Mouse (Mus musculus) MEL (cell line): ENCODE results near the gene Tnni1. TPM values are rescaled to one million over a fixed set of nuclear protein-coding genes. Genes with fewer than 3 reads are reported as not detected.

ENCODE experiments used
- DNase-seq: peaks from one replicate; pipeline ENCODE4 v3.0.0; 2011; ENCODE audit warnings: low read depth, low spot score
- H3K27ac ChIP-seq: 2 replicates; pipeline ENCODE4 v1.5.1; 2012; ENCODE audit warnings: low read depth, mild to moderate bottlenecking, control low read depth, low read length, moderate library complexity; ENCODE audit not compliant: control insufficient read depth
- H3K27me3 ChIP-seq, 2 experiments: fragments of 150-350 bp in 1 of 2; sonication (generic) in 1 of 2; 2 replicates each; pipeline ENCODE4 v1.6.1; 2012; ENCODE audit warnings: low read length in 2 of 2, mild to moderate bottlenecking in 2 of 2, improper control_type of control experiment in 1 of 2, moderate library complexity in 1 of 2; ENCODE audit not compliant: insufficient read depth in 2 of 2, control insufficient read depth in 1 of 2
- H3K36me3 ChIP-seq, 2 experiments: 2 replicates each; pipeline ENCODE4 v1.6.1; 2012 to 2014; ENCODE audit warnings: low read length in 2 of 2, improper control_type of control experiment in 1 of 2, inconsistent platforms in 1 of 2, mild to moderate bottlenecking in 1 of 2; ENCODE audit not compliant: insufficient read depth in 2 of 2, control insufficient read depth in 1 of 2
- H3K4me1 ChIP-seq, 2 experiments: fragments of 150-350 bp in 1 of 2; sonication (generic) in 1 of 2; 2 replicates each; pipeline ENCODE4 v1.6.1; 2012; ENCODE audit warnings: low read length in 2 of 2, improper control_type of control experiment in 1 of 2, mild to moderate bottlenecking in 1 of 2; ENCODE audit not compliant: insufficient read depth in 2 of 2, control insufficient read depth in 1 of 2
- H3K4me3 ChIP-seq, 2 experiments: fragments of 150-350 bp in 1 of 2; sonication (generic) in 1 of 2; 2 replicates each; pipeline ENCODE4 v1.5.1; 2012; ENCODE audit warnings: low read depth in 2 of 2, low read length in 2 of 2, mild to moderate bottlenecking in 2 of 2, moderate library complexity in 2 of 2, control low read depth in 1 of 2, improper control_type of control experiment in 1 of 2; ENCODE audit not compliant: control insufficient read depth in 1 of 2, insufficient read depth in 1 of 2
- H3K79me2 ChIP-seq: 2 replicates; pipeline ENCODE4 v1.6.1; 2012; ENCODE audit warnings: mild to moderate bottlenecking, low read length, moderate library complexity; ENCODE audit not compliant: control insufficient read depth, poor library complexity, insufficient read depth
- H3K9ac ChIP-seq: 2 replicates; pipeline ENCODE4 v1.6.1; 2012; ENCODE audit warnings: low read depth, mild to moderate bottlenecking, control low read depth, low read length, moderate library complexity; ENCODE audit not compliant: control insufficient read depth, poor library complexity, severe bottlenecking
- H3K9me3 ChIP-seq: fragments of 150-350 bp; sonication (generic); replicated peaks from 2 replicates; pipeline ENCODE4 v1.6.1; 2012; ENCODE audit warnings: mild to moderate bottlenecking, low read length, improper control_type of control experiment, moderate library complexity; ENCODE audit not compliant: insufficient read depth
- BHLHE40 ChIP-seq: IDR thresholded peaks from 2 replicates; pipeline ENCODE4 v1.6.1; 2012; ENCODE audit warnings: low read depth, mild to moderate bottlenecking, inconsistent platforms, low read length, improper control_type of control experiment, borderline replicate concordance
- CHD2 ChIP-seq: IDR thresholded peaks from 2 replicates; pipeline ENCODE4 v1.6.1; 2011; ENCODE audit warnings: low read length, improper control_type of control experiment
- CTCF ChIP-seq, 3 experiments: IDR thresholded peaks in 2 of 3; conservative IDR thresholded peaks in 1 of 3; 2 replicates each; pipeline ENCODE4 v1.5.1; 2011 to 2012; ENCODE audit warnings: low read length in 3 of 3, low read depth in 2 of 3, mild to moderate bottlenecking in 2 of 3, improper control_type of control experiment in 1 of 3, inconsistent platforms in 1 of 3, mixed read lengths in 1 of 3, moderate library complexity in 1 of 3; ENCODE audit not compliant: control insufficient read depth in 1 of 3, insufficient read depth in 1 of 3, poor library complexity in 1 of 3, severe bottlenecking in 1 of 3
- ELF1 ChIP-seq: IDR thresholded peaks from 2 replicates; pipeline ENCODE4 v1.6.1; 2014; ENCODE audit warnings: low read depth, mild to moderate bottlenecking, inconsistent platforms, low read length, improper control_type of control experiment, moderate library complexity
- EP300 ChIP-seq, 2 experiments: IDR thresholded peaks; 2 replicates each; pipeline ENCODE4 v1.6.1; 2011; ENCODE audit warnings: improper control_type of control experiment in 2 of 2, low read length in 2 of 2, low read depth in 1 of 2, mild to moderate bottlenecking in 1 of 2
- HCFC1 ChIP-seq: IDR thresholded peaks from 2 replicates; pipeline ENCODE4 v1.6.1; 2012; ENCODE audit warnings: low read depth, mild to moderate bottlenecking, inconsistent platforms, low read length, improper control_type of control experiment, moderate library complexity
- JUND ChIP-seq: IDR thresholded peaks from 2 replicates; pipeline ENCODE4 v1.6.1; 2011; ENCODE audit warnings: low read depth, mild to moderate bottlenecking, improper control_type of control experiment, low read length
- KAT2A ChIP-seq: conservative IDR thresholded peaks from 2 replicates; pipeline ENCODE4 v1.6.1; 2012; ENCODE audit warnings: low read depth, low read length, improper control_type of control experiment, inconsistent platforms
- MAX ChIP-seq: IDR thresholded peaks from 2 replicates; pipeline ENCODE4 v1.6.1; 2011; ENCODE audit warnings: low read length, improper control_type of control experiment
- MAZ ChIP-seq: IDR thresholded peaks from 2 replicates; pipeline ENCODE4 v1.6.1; 2012; ENCODE audit warnings: low read depth, mild to moderate bottlenecking, inconsistent platforms, low read length, improper control_type of control experiment
- MEF2A ChIP-seq: IDR thresholded peaks from 2 replicates; pipeline ENCODE4 v1.6.1; 2014; ENCODE audit warnings: low read depth, mild to moderate bottlenecking, inconsistent platforms, low read length, improper control_type of control experiment; ENCODE audit not compliant: poor library complexity, insufficient replicate concordance, severe bottlenecking; ENCODE audit errors: extremely low read depth
- MXI1 ChIP-seq: IDR thresholded peaks from 2 replicates; pipeline ENCODE4 v1.6.1; 2011; ENCODE audit warnings: mild to moderate bottlenecking, low read depth, low read length, improper control_type of control experiment
- NELFE ChIP-seq: IDR thresholded peaks from 2 replicates; pipeline ENCODE4 v1.6.1; 2011; ENCODE audit warnings: low read depth, low read length, improper control_type of control experiment
- NRF1 ChIP-seq: IDR thresholded peaks from 2 replicates; pipeline ENCODE4 v1.6.1; 2014; ENCODE audit warnings: low read depth, mild to moderate bottlenecking, inconsistent platforms, low read length, improper control_type of control experiment, moderate library complexity; ENCODE audit not compliant: poor library complexity, insufficient read depth, severe bottlenecking
- POLR2AphosphoS2 ChIP-seq: IDR thresholded peaks from 2 replicates; pipeline ENCODE4 v1.6.1; 2011; ENCODE audit warnings: low read length, improper control_type of control experiment
- POLR2AphosphoS5 ChIP-seq: IDR thresholded peaks from 2 replicates; pipeline ENCODE4 v1.6.1; 2012; ENCODE audit warnings: low read depth, borderline replicate concordance, mild to moderate bottlenecking, inconsistent platforms, low read length, moderate library complexity, mixed read lengths
- RAD21 ChIP-seq: IDR thresholded peaks from 2 replicates; pipeline ENCODE4 v1.6.1; 2011; ENCODE audit warnings: mild to moderate bottlenecking, low read depth, low read length, improper control_type of control experiment
- RCOR1 ChIP-seq: IDR thresholded peaks from 2 replicates; pipeline ENCODE4 v1.6.1; 2012; ENCODE audit warnings: low read depth, mild to moderate bottlenecking, inconsistent platforms, low read length, improper control_type of control experiment
- SMC3 ChIP-seq: IDR thresholded peaks from 2 replicates; pipeline ENCODE4 v1.6.1; 2011; ENCODE audit warnings: low read depth, low read length, improper control_type of control experiment
- TBP ChIP-seq: IDR thresholded peaks from 2 replicates; pipeline ENCODE4 v1.8.0; 2011; ENCODE audit warnings: low read depth, low read length, improper control_type of control experiment
- TCF12 ChIP-seq: IDR thresholded peaks from 2 replicates; pipeline ENCODE4 v1.6.1; 2014; ENCODE audit warnings: low read depth, mild to moderate bottlenecking, inconsistent platforms, low read length, improper control_type of control experiment, moderate library complexity
- USF1 ChIP-seq: IDR thresholded peaks from 2 replicates; pipeline ENCODE4 v1.6.1; 2014; ENCODE audit warnings: low read depth, mild to moderate bottlenecking, inconsistent platforms, low read length, improper control_type of control experiment, moderate library complexity
- ZC3H11A ChIP-seq: IDR thresholded peaks from 2 replicates; pipeline ENCODE4 v1.6.1; 2012; ENCODE audit warnings: low read depth, mild to moderate bottlenecking, inconsistent platforms, low read length, improper control_type of control experiment
- ZKSCAN1 ChIP-seq: IDR thresholded peaks from 2 replicates; pipeline ENCODE4 v1.6.1; 2012; ENCODE audit warnings: low read depth, mild to moderate bottlenecking, inconsistent platforms, low read length, improper control_type of control experiment, moderate library complexity
- polyA plus RNA-seq, 2 experiments: library from polyadenylated mRNA; stranded (reverse) in 1 of 2; unstranded in 1 of 2; fragments of >175 nt in 1 of 2; fragments of >200 nt in 1 of 2; gene quantifications; 2 replicates each; pipeline versions ENCODE4 v1.2.1 to v1.2.4; 2012; ENCODE audit warnings: low replicate concordance in 2 of 2, low read depth in 1 of 2; ENCODE audit not compliant: insufficient read length in 2 of 2, insufficient read depth in 1 of 2, missing spikeins in 1 of 2
- total RNA-seq: library from RNA; depleted of rRNA; stranded (reverse); fragments of 300-350 nt; gene quantifications from 2 replicates; pipeline ENCODE4 v1.2.3, GENCODE M21; 2012

Tnni1 gene
- total and polyA plus RNA-seq, 3 experiments: 0.15 TPM; not detected in 2

- Histone ChIP-seq H3K9ac (no peak overlapping the region), H3K27ac (no peak overlapping the region), H3K4me1 (no peaks in the 10 kb centered on the region), H3K27me3 (peaks cover 13 to 32% of the 10 kb centered on the region in 2 experiments), H3K79me2 (no peaks in the 10 kb centered on the region), H3K9me3 (no peaks in the 10 kb centered on the region)
- DNase-seq: no peak
- TF ChIP-seq MEF2A (no peak), ZKSCAN1 (no peak), ZC3H11A (no peak), NRF1 (no peak), USF1 (no peak)
- TF ChIP-seq, all 39 proteins: peak for 0
- Histone ChIP-seq H3K36me3 (no peaks in the 10 kb centered on the region), H3K4me3 (no peak overlapping the region)
Measured at GRCm38 (mm10) chr1:135821780-135822179, 42.5 kb downstream of the Tnni1 start.

GRCm38 (mm10) chr1:135828918-135829317 lies 49.7 kb downstream of the Tnni1 start:
- peak; percentile 71 for DNase-seq
- H3K79me2 ChIP-seq: no peaks in the 10 kb centered on the region
- no peaks in the 10 kb centered on the region for H3K4me1 ChIP-seq
- H3K9me3 ChIP-seq: no peaks in the 10 kb centered on the region
- H3K27ac ChIP-seq: no peak overlapping the region
- no peak overlapping the region for H3K9ac ChIP-seq
- no peaks in the 10 kb centered on the region for H3K36me3 ChIP-seq
- H3K27me3 ChIP-seq: peaks cover 8 to 15% of the 10 kb centered on the region in 2 experiments
- H3K4me3 ChIP-seq: no peak overlapping the region
- TF ChIP-seq TCF12: no peak
- TF ChIP-seq CTCF (IDR thresholded peaks at IDR 0.05 in 2 of 3, conservative IDR thresholded peaks at IDR 0.05 in 1 of 3; ENCODE audit: control insufficient read depth in 1 of 3, insufficient read depth in 1 of 3, low read depth in 2 of 3, low read length in 3 of 3, poor library complexity in 1 of 3, severe bottlenecking in 1 of 3): peak; percentile 46 to 73 (median 56); a peak in 5 of 6 replicates
- no peak for TF ChIP-seq POLR2AphosphoS2
- no peak for TF ChIP-seq NELFE
- TF ChIP-seq RAD21: peak; percentile 55
- TF ChIP-seq SMC3: peak; percentile 52

- no peak for TF ChIP-seq MXI1
- no peak for TF ChIP-seq CTCF (IDR thresholded peaks at IDR 0.05 in 2 of 3, conservative IDR thresholded peaks at IDR 0.05 in 1 of 3; ENCODE audit: control insufficient read depth in 1 of 3, insufficient read depth in 1 of 3, low read depth in 2 of 3, low read length in 3 of 3, poor library complexity in 1 of 3, severe bottlenecking in 1 of 3)
- TF ChIP-seq CHD2: no peak
- TF ChIP-seq RAD21: no peak
- no peak for TF ChIP-seq BHLHE40
- no peak for TF ChIP-seq MAX
- TF ChIP-seq ZC3H11A: no peak
- no peak for TF ChIP-seq KAT2A
- no peak for TF ChIP-seq HCFC1
- TF ChIP-seq SMC3: no peak
- no peak for TF ChIP-seq EP300 (IDR thresholded peaks at IDR 0.05; ENCODE audit: low read depth in 1 of 2, low read length in 2 of 2)
- TF ChIP-seq ELF1: no peak
- no peak for TF ChIP-seq ZKSCAN1
- TF ChIP-seq TBP: no peak
- no peak for TF ChIP-seq RCOR1
- TF ChIP-seq JUND: no peak
- no peak for TF ChIP-seq POLR2AphosphoS5
- TF ChIP-seq MAZ: no peak
- H3K4me1 ChIP-seq: no peaks in the 10 kb centered on the region
- no peaks in the 10 kb centered on the region for H3K36me3 ChIP-seq
- no peak overlapping the region for H3K27ac ChIP-seq
- no peak overlapping the region for H3K4me3 ChIP-seq
- H3K9me3 ChIP-seq: no peaks in the 10 kb centered on the region
- H3K79me2 ChIP-seq: no peaks in the 10 kb centered on the region
- H3K27me3 ChIP-seq: peaks cover 0 to 4% of the 10 kb centered on the region in 2 experiments; a peak in 3 of 4 replicates
- H3K9ac ChIP-seq: no peak overlapping the region
- no peak for DNase-seq
Measured at GRCm38 (mm10) chr1:135834206-135834859, 55.1 kb downstream of the Tnni1 start.
